Mouse (Mus musculus) heart, adult 2 months (tissue): Measurements from ENCODE around the gene Actr5.

Source experiments
- CTCF ChIP-seq: fragments of 200-600 bp; IDR thresholded peaks from 2 replicates; pipeline ENCODE4 v1.8.1; 2022; ENCODE audit warnings: antibody characterized with exemption, mild to moderate bottlenecking, moderate library complexity
- POLR2A ChIP-seq: fragments of 200-500 bp; IDR thresholded peaks from 2 replicates; pipeline ENCODE4 v1.6.1; 2011; ENCODE audit warnings: mild to moderate bottlenecking, low read depth, low read length, control low read depth; ENCODE audit not compliant: insufficient read depth

DNA sequence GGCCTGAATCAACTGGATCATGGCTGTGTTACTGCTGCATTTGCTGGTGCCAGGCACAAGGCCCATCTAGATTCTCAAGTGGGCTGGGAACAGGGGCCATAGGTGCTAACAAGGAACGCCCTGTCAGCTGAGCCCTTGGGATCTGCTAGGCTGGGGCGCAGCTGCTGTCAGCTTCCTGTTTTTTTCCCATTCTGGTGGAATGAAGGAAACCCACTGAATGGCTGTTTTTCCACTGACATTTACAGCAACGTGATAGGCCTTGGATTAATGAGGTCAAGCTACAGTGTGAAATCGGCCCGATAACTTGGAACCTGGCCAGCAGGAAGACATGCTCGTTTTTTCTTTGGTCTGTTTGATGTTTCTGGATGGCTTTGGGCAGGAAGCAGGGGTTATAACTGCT is 48.1 kb downstream of the Actr5 start:
- TF ChIP-seq POLR2A, result peak; percentile 50; the same call in 1 of the 2 replicates
- TF ChIP-seq CTCF, result no peak
